Mouse (Mus musculus) bone marrow macrophage, adult 2 months (primary cell): ENCODE measurements at regions not wholly inside any gene's neighbourhood (a gene's known extent, or its start where the extent isn't known, plus 50 kb on each side); places are given as distances from the start of the nearest gene placed in this dataset.

ENCODE experiments used
- CTCF ChIP-seq: IDR thresholded peaks from 2 replicates; pipeline ENCODE4 v1.5.1; 2012; ENCODE audit warnings: low read depth, mild to moderate bottlenecking, low read length, moderate library complexity
- POLR2A ChIP-seq: IDR thresholded peaks from 2 replicates; pipeline ENCODE4 v1.6.1; 2012; ENCODE audit warnings: mild to moderate bottlenecking, low read depth, low read length, borderline replicate concordance

GRCm38 (mm10) chr6:31133896-31134735, 175.2 kb upstream of the Klf14 start:
- TF ChIP-seq CTCF (no peak), POLR2A (no peak)
